Mouse (Mus musculus) C2C12 (cell line): ENCODE measurements around the gene Frmpd3.

Source experiments
- CEBPB ChIP-seq: IDR thresholded peaks from one replicate; pipeline ENCODE4 v1.6.1; 2011; ENCODE audit warnings: low read depth, mild to moderate bottlenecking, control low read depth, moderate library complexity
- CTCF ChIP-seq: IDR thresholded peaks from one replicate; pipeline ENCODE4 v1.5.1; 2011; ENCODE audit not compliant: control insufficient read depth, insufficient read depth, insufficient read length
- MYOD1 ChIP-seq: IDR thresholded peaks from one replicate; pipeline ENCODE4 v1.6.1; 2011; ENCODE audit warnings: low read depth; ENCODE audit not compliant: control insufficient read depth, insufficient read length
- MYOG ChIP-seq: IDR thresholded peaks from one replicate; pipeline ENCODE4 v1.6.1; 2011; ENCODE audit not compliant: control insufficient read depth, insufficient read length; ENCODE audit errors: extremely low read depth

- no peak for TF ChIP-seq CTCF
- TF ChIP-seq MYOD1: no peak
- TF ChIP-seq MYOG: no peak
- TF ChIP-seq CEBPB: no peak
Observed at GRCm38 (mm10) chrX:140303731-140304130, 38.3 kb upstream of the Frmpd3 start.
